Mouse (Mus musculus): Measurements from ENCODE around the gene Psme2b.
"Not testable (repeated sequence)": the region's sequence is repeated elsewhere in the genome, so short reads cannot be mapped to it uniquely, and the experiment has no call there.

DNA sequence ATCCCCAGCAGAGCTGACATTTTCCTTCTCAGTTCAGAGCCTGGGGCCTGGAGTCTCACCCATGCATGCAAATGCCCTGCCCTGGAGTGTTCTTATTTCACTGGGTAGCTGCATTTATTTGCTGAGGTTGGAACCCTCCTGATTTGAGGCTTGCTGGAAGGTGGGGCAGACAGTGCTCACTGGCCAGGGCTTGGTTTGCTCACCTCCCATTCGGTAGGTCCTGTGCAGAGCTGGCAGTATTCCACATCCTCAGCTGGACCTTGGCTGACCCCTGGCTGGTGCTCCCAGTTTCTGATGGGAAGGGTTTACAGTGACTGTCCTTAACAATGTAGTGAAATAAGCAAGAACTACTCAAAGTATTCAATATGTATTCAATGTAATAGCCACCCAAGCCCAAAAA, 12.1 kb downstream of the Psme2b start:
- TF ChIP-seq CTCF, POLR2A (IDR thresholded peaks at IDR 0.05; ENCODE audit: insufficient read depth, low read depth, low read length): not testable (repeated sequence)
